Comparison of ENCODE assay signal across 12 mouse cellular contexts in the genomic region with DNA sequence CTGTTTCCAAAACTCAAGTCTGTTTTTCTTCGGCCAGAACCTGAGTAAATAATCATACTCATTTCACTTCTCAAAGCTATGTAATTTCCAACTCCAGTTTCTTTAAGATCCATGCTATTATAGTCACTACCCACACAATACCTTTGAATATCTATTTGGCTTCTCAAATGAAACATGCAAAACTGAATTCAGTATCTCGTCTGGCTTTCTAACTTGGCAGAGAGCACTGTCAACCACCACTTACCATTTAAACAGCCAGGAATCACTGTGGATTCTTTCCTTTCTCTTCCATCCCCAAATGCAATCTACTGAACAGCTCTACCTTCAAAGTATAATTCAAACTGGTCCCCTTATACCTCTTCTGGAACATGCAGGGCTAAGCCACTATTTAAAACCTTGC.
"Had no signal": no experiment of that assay in that cellular context is flagged by ENCODE, and none has a peak within 500 bp of the region (broad histone marks: within the 10 kb centered on the region; RNA-seq: fewer than 3 reads in every experiment).

No protein-coding gene starts in this region.

- DNase-seq: retina, postnatal 1 day; right cerebral cortex, adult 18-20 months; right cerebral cortex, postnatal 14 days; right cerebral cortex, postnatal 25 days; right cerebral cortex, postnatal 4 days; spleen, adult 18-20 months; thymus, adult 18-20 months; thymus, adult 2 months; thymus, postnatal 14 days; thymus, postnatal 25 days; thymus, postnatal 36 days; thymus, postnatal 4 days had no signal
